Mouse (Mus musculus): ENCODE results near the gene Rbm20.

Gene Rbm20

GRCm38 (mm10) chr19:53855781-53856180 lies 178.7 kb downstream of the Rbm20 start:
- DNase-seq: no peak

- DNase-seq: no peak
These were observed 179.7 kb downstream of the Rbm20 start for GRCm38 (mm10) chr19:53856794-53857193.

- DNase-seq: no peak
These were observed 180.9 kb downstream of the Rbm20 start for GRCm38 (mm10) chr19:53857962-53858361.

- DNase-seq: no peak
These were observed 182.0 kb downstream of the Rbm20 start for GRCm38 (mm10) chr19:53859149-53859548.

GRCm38 (mm10) chr19:53859593-53859992 lies 182.5 kb downstream of the Rbm20 start:
- no peak for DNase-seq

GRCm38 (mm10) chr19:53861346-53861745 lies 184.2 kb downstream of the Rbm20 start:
- DNase-seq: no peak

- peak; percentile 59 for DNase-seq
These were observed 185.6 kb downstream of the Rbm20 start for GRCm38 (mm10) chr19:53862573-53863246.

GRCm38 (mm10) chr19:53867238-53867637 lies 190.1 kb downstream of the Rbm20 start:
- DNase-seq: no peak

- DNase-seq: peak; percentile 44
These were observed 191.0 kb downstream of the Rbm20 start for GRCm38 (mm10) chr19:53868125-53868524.

- DNase-seq: no peak
These were observed 191.7 kb downstream of the Rbm20 start for GRCm38 (mm10) chr19:53868796-53869195.

- no peak for DNase-seq
These were observed 192.6 kb downstream of the Rbm20 start for GRCm38 (mm10) chr19:53869427-53870385.

- DNase-seq: no peak
These were observed 193.5 kb downstream of the Rbm20 start for GRCm38 (mm10) chr19:53870568-53870967.

GRCm38 (mm10) chr19:53871502-53871901 lies 194.4 kb downstream of the Rbm20 start:
- DNase-seq: no peak

- DNase-seq: no peak
These were observed 196.0 kb downstream of the Rbm20 start for GRCm38 (mm10) chr19:53872994-53873713.

- no peak for DNase-seq
These were observed 198.1 kb downstream of the Rbm20 start for GRCm38 (mm10) chr19:53875246-53875645.

GRCm38 (mm10) chr19:53877779-53878178 lies 200.7 kb downstream of the Rbm20 start:
- DNase-seq: no peak

GRCm38 (mm10) chr19:53880460-53880859 lies 203.4 kb downstream of the Rbm20 start:
- no peak for DNase-seq

- DNase-seq: no peak
These were observed 204.7 kb downstream of the Rbm20 start for GRCm38 (mm10) chr19:53881786-53882185.

- DNase-seq: no peak
These were observed 208.3 kb downstream of the Rbm20 start for GRCm38 (mm10) chr19:53885450-53885849.

- DNase-seq: no peak
These were observed 209.7 kb downstream of the Rbm20 start for GRCm38 (mm10) chr19:53886576-53887370.

GRCm38 (mm10) chr19:53887822-53888221 lies 210.7 kb downstream of the Rbm20 start:
- DNase-seq: no peak

- DNase-seq: no peak
These were observed 211.2 kb downstream of the Rbm20 start for GRCm38 (mm10) chr19:53888331-53888730.
